Mouse (Mus musculus) liver, postnatal 0 days (tissue): ENCODE measurements at regions not wholly inside any gene's neighbourhood (a gene's known extent, or its start where the extent isn't known, plus 50 kb on each side); places are given as distances from the start of the nearest gene placed in this dataset.

ENCODE experiments used
- CTCF ChIP-seq: sonication (generic); IDR thresholded peaks from 2 replicates; pipeline ENCODE4 v1.5.1; 2016; ENCODE audit warnings: antibody characterized with exemption, low read depth
- EP300 ChIP-seq: IDR thresholded peaks from 2 replicates; pipeline ENCODE4 v1.6.1; 2016; ENCODE audit warnings: antibody characterized with exemption, low read depth, mild to moderate bottlenecking

DNA sequence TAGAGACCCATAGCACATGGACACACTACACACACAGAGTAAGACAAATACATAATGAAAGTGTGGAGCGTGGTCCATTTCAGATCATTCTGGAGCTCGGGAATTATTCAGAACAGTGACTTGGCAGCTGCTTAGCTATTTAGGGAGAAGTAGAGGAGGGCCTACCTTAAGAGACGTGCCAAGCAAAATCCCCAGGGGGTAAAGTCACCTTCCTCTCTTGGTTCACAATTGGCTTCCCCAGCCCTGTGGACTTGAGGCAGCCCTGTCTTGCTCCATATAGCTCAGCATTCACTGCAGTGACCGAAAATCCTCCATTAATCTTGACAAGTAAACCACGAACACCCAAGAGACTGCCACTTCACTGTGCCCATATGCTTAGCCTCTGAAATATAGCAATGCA lies 574.8 kb downstream of the 1810013L24Rik start:
- TF ChIP-seq CTCF (no peak), EP300 (no peak)
